Mouse (Mus musculus): Measurements from ENCODE around the gene Slc39a11. TPM values are rescaled to one million over a fixed set of nuclear protein-coding genes. Genes with fewer than 3 reads are reported as not detected.

The Slc39a11 gene
- total RNA-seq, 2 experiments from 2014 or later: 2.6 to 3.9 TPM

GRCm38 (mm10) chr11:113321601-113322000 lies 328.3 kb downstream of the Slc39a11 start:
- intact Hi-C loops (cut with DNase I): no loop called here
- DNase-seq: no peak

GRCm38 (mm10) chr11:113309265-113309951 lies 340.5 kb downstream of the Slc39a11 start:
- no peak for DNase-seq
- intact Hi-C loops (cut with DNase I): no loop called here

- intact Hi-C loops (cut with DNase I): no loop called here
- no peak for DNase-seq
These were observed 341.5 kb downstream of the Slc39a11 start for GRCm38 (mm10) chr11:113308256-113308941.

GRCm38 (mm10) chr11:113303204-113303603 lies 346.7 kb downstream of the Slc39a11 start:
- DNase-seq: no peak
- intact Hi-C loops (cut with DNase I): no loop called here

GRCm38 (mm10) chr11:113299492-113299891 lies 350.4 kb downstream of the Slc39a11 start:
- intact Hi-C loops (cut with DNase I): loop anchor here (2.0 kb wide), 1 partner anchor 317 kb away; no protein-coding TSS in a partner anchor
- DNase-seq: no peak

- intact Hi-C loops (cut with DNase I): loop anchor here (2.0 kb wide), 3 partner anchors 319 to 513 kb away; no protein-coding TSS in a partner anchor
These were observed 352.1 kb downstream of the Slc39a11 start for GRCm38 (mm10) chr11:113297765-113298164.

GRCm38 (mm10) chr11:113296912-113297625 lies 352.8 kb downstream of the Slc39a11 start:
- intact Hi-C loops (cut with DNase I): loop anchor here (2.0 kb wide), 2 partner anchors 334 to 514 kb away; no protein-coding TSS in a partner anchor

More at GRCm38 (mm10) chr11:113297765-113298164, 352.1 kb downstream of the Slc39a11 start:
- DNase-seq: peak; percentile 53 to 68

GRCm38 (mm10) chr11:113296162-113296561 lies 353.7 kb downstream of the Slc39a11 start:
- peak; percentile 34 to 64 for DNase-seq
- intact Hi-C loops (cut with DNase I): loop anchor here (2.0 kb wide), 2 partner anchors 335 to 515 kb away; no protein-coding TSS in a partner anchor

More at GRCm38 (mm10) chr11:113296912-113297625, 352.8 kb downstream of the Slc39a11 start:
- DNase-seq: no peak

GRCm38 (mm10) chr11:113294518-113294917 lies 355.4 kb downstream of the Slc39a11 start:
- intact Hi-C loops (cut with DNase I): no loop called here
- peak in 1 of 2 experiments; percentile 8 for DNase-seq

GRCm38 (mm10) chr11:113292906-113293614 lies 356.8 kb downstream of the Slc39a11 start:
- DNase-seq: no peak
- intact Hi-C loops (cut with DNase I): no loop called here

GRCm38 (mm10) chr11:113291781-113292714 lies 357.8 kb downstream of the Slc39a11 start:
- DNase-seq: peak; percentile 23 to 27
- intact Hi-C loops (cut with DNase I): no loop called here

- no peak for DNase-seq
- intact Hi-C loops (cut with DNase I): no loop called here
These were observed 359.0 kb downstream of the Slc39a11 start for GRCm38 (mm10) chr11:113290911-113291310.

- intact Hi-C loops (cut with DNase I): no loop called here
- no peak for DNase-seq
These were observed 364.7 kb downstream of the Slc39a11 start for GRCm38 (mm10) chr11:113284951-113285741.

GRCm38 (mm10) chr11:113283376-113283811 lies 366.5 kb downstream of the Slc39a11 start:
- intact Hi-C loops (cut with DNase I): no loop called here
- peak in 1 of 2 experiments; percentile 34 for DNase-seq

GRCm38 (mm10) chr11:113278238-113278637 lies 371.6 kb downstream of the Slc39a11 start:
- intact Hi-C loops (cut with DNase I): no loop called here

GRCm38 (mm10) chr11:113277034-113277612 lies 372.8 kb downstream of the Slc39a11 start:
- DNase-seq: no peak
- intact Hi-C loops (cut with DNase I): no loop called here

More at GRCm38 (mm10) chr11:113278238-113278637, 371.6 kb downstream of the Slc39a11 start:
- DNase-seq: no peak

- no peak for DNase-seq
These were observed 373.4 kb downstream of the Slc39a11 start for GRCm38 (mm10) chr11:113276518-113276917.

GRCm38 (mm10) chr11:113274037-113274436 lies 375.8 kb downstream of the Slc39a11 start:
- intact Hi-C loops (cut with DNase I): no loop called here
- DNase-seq: no peak

More at GRCm38 (mm10) chr11:113276518-113276917, 373.4 kb downstream of the Slc39a11 start:
- intact Hi-C loops (cut with DNase I): no loop called here

Data from heart, postnatal 36 days (tissue).